Mouse (Mus musculus) pancreas, adult 10 weeks (tissue): ENCODE measurements around the gene BC048562. TPM values are rescaled to one million over a fixed set of nuclear protein-coding genes. Genes with fewer than 3 reads are reported as not detected.

ENCODE experiments used
- polyA plus RNA-seq: library from polyadenylated mRNA; stranded (reverse); fragments of 350-450 nt; fragmentation: Illumina TruSeq; extraction: RNeasy Lipid Tissue Mini Kit (QIAGEN cat#74804); gene quantifications from one replicate; pipeline ENCODE4 v1.2.3, GENCODE M21; 2015; ENCODE audit warnings: low read depth, low replicate concordance; ENCODE audit not compliant: insufficient read depth

BC048562 gene
- not detected for polyA plus RNA-seq

DNA sequence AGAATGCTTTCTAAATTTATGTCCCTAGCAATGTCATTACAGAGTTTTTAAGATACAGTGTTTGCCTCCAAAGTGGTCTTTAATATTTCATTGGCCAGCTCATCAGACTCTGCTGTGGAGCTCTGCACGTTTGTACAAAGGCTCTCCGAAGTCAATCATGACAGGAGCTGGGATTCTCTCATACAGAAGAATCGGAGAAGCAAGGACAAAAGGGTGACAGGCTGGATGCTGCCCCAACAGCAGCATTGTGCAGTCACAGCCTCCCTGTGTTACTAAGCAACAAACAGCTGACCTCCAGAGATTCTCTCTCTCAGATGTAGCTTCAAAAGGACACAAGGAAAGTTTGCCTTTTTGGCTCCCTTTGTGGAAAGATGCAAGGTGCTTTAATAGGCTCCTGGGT is at the start of gene BC048562:
Gene BC048562, plus strand, starts transcription at position 301 of the 400 bp plus-strand sequence.

DNA sequence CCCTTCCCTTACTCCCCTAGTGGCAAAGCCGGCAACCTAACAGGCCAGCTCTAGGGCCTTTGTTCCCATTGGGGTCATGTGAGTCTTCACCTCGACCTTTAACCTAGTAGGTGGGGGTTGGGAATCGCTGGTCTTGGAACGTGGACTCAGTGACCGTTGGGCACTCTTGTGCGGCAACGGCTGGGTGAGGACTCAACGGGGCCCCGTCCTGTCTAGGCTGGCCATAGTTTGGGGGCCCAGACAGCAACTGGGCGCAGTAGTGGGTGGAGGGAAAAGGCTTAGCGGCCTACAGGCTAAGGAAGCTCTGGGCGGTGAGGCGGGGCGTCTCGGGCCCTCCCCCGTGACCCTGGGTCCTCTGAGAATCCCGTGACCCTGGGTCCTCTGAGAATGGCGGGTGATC is 43.6 kb upstream of the BC048562 start, which contains the start of gene 1700102P08Rik:
Gene 1700102P08Rik, plus strand, starts transcription at position 130 of the 400 bp plus-strand sequence.

DNA sequence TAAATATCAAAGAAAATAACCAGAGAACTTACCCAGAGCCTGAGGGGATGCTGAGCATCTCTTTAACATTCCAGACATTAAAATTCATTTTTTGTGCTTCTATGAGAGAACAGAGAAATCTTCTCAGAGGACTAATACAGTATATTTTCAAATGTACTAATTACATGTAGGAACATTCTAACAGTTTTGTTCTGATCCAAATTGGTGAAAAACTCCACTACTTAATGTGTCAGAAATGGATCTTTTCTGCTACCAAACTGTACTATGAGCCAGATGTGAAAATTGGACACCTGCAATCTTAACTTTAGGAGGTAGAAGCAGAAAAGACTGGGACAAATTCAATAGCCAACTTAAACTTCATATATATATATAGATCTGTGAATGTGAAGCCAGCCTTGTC is 7.9 kb upstream of the BC048562 start, which contains the start of gene Ccdc36:
Gene Ccdc36, minus strand, starts transcription at position 101 of the 400 bp plus-strand sequence.

DNA sequence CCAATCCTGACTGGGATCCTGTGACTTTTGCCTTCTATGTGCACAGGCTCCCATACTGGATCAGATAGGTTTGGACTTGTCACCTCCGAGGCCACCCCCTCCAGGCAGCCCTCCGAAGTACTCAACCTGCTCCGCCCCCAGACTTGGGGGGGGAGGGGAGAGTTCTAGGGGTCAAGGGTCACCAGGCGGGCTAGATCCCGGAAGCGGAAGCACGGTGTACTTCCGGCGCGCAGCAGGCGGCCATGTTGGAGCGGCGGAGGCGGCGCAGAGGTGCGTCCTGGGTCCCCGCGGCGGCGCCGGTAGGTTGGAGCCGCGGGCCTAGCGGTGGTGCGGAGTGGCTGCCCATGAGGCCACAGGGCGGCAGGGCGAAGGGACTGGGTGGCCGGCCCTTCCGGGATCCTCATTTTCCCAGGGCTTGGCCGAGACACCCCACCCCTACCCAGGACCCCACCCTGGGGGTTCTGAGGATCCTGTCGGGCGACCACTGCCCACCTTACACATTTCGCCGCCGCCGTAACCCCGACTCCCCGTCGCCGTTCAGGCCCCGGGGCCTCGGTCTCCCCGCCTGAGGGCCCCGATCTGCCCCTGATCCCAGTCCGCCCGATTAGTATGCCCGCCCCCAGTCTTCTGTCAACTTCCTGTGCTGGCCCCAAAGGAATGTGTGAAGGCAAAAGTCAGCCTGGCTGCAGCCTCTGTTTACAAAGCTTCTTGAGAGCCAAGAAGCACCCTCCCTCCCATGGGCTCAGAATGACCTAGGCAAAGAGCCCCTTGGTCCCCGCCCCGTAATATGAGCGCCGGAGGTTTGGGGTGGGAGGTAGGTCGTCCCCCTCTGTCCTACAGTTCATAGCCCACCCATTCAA is 24.3 kb downstream of the BC048562 start, which contains the start of gene Ccdc71:
Gene Ccdc71, plus strand, starts transcription at position 209 of the 860 bp plus-strand sequence.

DNA sequence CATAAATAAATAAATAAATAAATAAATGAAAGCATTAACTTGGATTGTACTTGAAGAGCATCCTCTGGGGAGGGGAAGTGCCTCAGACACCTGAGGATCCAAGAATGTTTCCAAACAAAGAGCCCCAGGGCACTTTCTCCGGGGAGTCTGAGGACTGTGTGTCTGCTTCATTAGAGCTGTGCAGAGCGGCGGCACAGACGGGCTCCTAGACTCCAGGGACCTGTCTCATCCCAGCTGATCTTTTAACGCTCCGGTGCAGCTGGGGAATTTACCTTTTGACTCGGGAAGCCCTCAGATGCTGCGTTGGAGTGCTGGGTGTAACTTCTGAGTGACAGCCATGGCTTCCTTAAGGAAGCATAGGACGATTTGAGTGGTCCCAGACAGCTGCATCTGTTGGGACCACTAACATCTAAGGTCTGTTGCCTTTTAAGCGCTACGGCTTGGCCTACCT is 24.9 kb downstream of the BC048562 start, which contains the start of gene Klhdc8b:
Gene Klhdc8b, minus strand, starts transcription at position 401 of the 451 bp plus-strand sequence.

DNA sequence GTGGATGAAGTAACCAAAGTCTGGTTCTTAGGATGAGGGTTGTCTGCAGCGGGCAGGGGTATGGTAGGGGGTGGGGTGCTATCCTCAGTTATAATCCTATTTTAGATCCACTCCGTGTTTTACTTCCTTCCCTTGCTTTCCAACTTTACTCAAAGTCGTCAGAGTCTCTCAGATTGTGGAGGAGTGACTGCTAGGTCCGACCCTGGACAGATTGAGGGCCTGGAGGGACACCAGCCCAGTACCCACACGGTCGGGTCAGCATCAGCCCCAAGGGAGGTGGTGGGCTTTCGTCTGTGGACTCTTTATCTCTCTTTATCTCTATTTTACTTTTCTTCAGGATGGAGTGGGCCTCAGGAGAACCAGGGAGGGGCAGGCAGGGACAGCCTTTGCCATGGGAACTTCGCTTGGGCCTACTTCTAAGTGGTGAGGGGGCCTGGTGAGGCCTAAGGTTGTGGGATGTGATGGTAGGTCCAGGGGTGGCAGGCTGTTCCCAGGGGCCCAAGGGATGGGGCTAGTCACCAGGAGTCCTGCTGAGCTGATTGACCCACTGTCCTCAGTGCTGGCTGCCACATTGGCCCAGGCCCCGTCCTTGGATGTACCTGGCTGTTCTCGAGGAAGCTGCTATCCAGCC is 43.6 kb downstream of the BC048562 start, which contains the start of gene Lamb2:
Gene Lamb2, plus strand, starts transcription at position 16 of the 631 bp plus-strand sequence.

DNA sequence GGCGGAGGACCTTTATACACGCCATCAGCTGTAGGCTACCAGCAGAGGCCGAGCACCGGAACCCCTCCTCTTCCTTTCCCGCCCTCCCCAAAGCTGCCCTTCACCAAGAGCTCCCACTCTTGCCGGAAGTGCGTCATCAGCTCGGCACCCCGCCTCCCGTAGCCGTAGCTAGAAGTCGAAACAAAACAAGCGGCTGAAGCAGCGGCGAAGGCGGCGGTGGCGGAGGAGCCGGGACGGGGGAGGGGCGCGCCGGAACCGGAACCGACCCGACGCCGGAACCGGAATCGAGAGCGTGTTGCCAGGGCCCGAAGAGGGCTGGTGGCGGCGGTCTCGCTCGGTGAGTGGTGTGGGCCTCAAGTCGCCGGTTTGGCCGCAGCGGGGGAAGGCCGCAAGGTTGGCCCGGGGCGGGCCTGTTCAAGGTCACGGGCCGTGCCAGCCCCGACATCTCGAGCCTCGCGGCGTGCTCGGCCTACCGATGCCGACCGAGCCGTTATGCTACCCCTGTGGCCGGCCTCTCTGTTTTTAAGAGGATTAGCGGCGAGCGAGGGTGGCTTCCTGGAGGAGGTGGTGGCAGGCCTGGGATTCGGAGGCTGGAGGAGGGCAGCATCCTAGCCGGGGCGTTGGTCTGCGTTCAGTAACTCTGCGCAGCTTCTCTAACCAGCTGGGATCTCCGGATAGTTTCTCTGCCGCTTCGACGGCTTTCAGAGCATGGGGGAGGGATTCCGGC is 54.4 kb downstream of the BC048562 start, which contains the start of gene Usp19:
Gene Usp19, plus strand, starts transcription at position 44 of the 727 bp plus-strand sequence.

Other genes starting within 250 kb of the BC048562 start
- gene Bsn, start 246.1 kb upstream of the BC048562 start, polyA plus RNA-seq: 0.48 TPM
- gene Dag1, start 172.5 kb upstream of the BC048562 start, polyA plus RNA-seq: 15.5 TPM
- 4.3 TPM for gene Nicn1, start 146.1 kb upstream of the BC048562 start, polyA plus RNA-seq
- gene Amt, start 139.6 kb upstream of the BC048562 start, polyA plus RNA-seq: 5.3 TPM
- gene Rhoa, start 130.4 kb upstream of the BC048562 start, polyA plus RNA-seq: 65.0 TPM
- gene Tcta, start 130.3 kb upstream of the BC048562 start, polyA plus RNA-seq: 17.3 TPM
- gene Gpx1, start 97.6 kb upstream of the BC048562 start, polyA plus RNA-seq: 93.4 TPM
- 34.3 TPM for gene Usp4, start 88.6 kb upstream of the BC048562 start, polyA plus RNA-seq
- gene 1700102P08Rik, start 43.7 kb upstream of the BC048562 start, polyA plus RNA-seq: 1.3 TPM
- gene Ccdc36, start 8.0 kb upstream of the BC048562 start, polyA plus RNA-seq: not detected
- 7.4 TPM for gene Ccdc71, start 24.0 kb downstream of the BC048562 start, polyA plus RNA-seq
- 9.8 TPM for gene Klhdc8b, start 25.1 kb downstream of the BC048562 start, polyA plus RNA-seq
- 36.8 TPM for gene Lamb2, start 43.3 kb downstream of the BC048562 start, polyA plus RNA-seq
- gene Usp19, start 54.1 kb downstream of the BC048562 start, polyA plus RNA-seq: 39.8 TPM
- gene Qars, start 71.2 kb downstream of the BC048562 start, polyA plus RNA-seq: 48.0 TPM
- 23.8 TPM for gene Qrich1, start 80.3 kb downstream of the BC048562 start, polyA plus RNA-seq
- 25.0 TPM for gene Impdh2, start 123.8 kb downstream of the BC048562 start, polyA plus RNA-seq
- gene Ndufaf3, start 131.0 kb downstream of the BC048562 start, polyA plus RNA-seq: 4.8 TPM
- gene Dalrd3, start 133.4 kb downstream of the BC048562 start, polyA plus RNA-seq: 40.8 TPM
- gene Wdr6, start 142.3 kb downstream of the BC048562 start, polyA plus RNA-seq: 9.3 TPM
- gene P4htm, start 161.2 kb downstream of the BC048562 start, polyA plus RNA-seq: 2.9 TPM
- 9.1 TPM for gene Arih2, start 212.9 kb downstream of the BC048562 start, polyA plus RNA-seq
- 4.5 TPM for gene Slc25a20, start 225.6 kb downstream of the BC048562 start, polyA plus RNA-seq